Mouse (Mus musculus) adrenal gland, postnatal 10 days (tissue): ENCODE data around the gene Rnf4. TPM values are rescaled to one million over a fixed set of nuclear protein-coding genes. Genes with fewer than 3 reads are reported as not detected.

Experiments used
- DNase-seq: peaks from one replicate; pipeline ENCODE4 v3.0.0; 2021; ENCODE audit warnings: mixed read lengths
- long read RNA-seq, 2 experiments: library from polyadenylated mRNA; stranded (forward); transcript quantifications; one replicate each; pipeline ENCODE4 v2.0.0; 2021
- total RNA-seq, 2 experiments: library from RNA; stranded (reverse); gene quantifications; 2 replicates each; pipeline ENCODE4 v1.2.3; 2021

Gene Rnf4
- 100 to 1,000 TPM; 102 to 109 TPM for total RNA-seq
- long read RNA-seq, experiment 1, full-length matches to known transcripts = 19 of 21 reads
- long read RNA-seq, experiment 1, partial matches to known transcripts = 0 of 21 reads
- long read RNA-seq, experiment 1, other reads (novel, unspliced or antisense) = 2 of 21 reads
- long read RNA-seq, experiment 2, full-length matches to known transcripts = 5 of 8 reads
- long read RNA-seq, experiment 2, partial matches to known transcripts = 1 of 8 reads
- long read RNA-seq, experiment 2, other reads (novel, unspliced or antisense) = 2 of 8 reads

DNA sequence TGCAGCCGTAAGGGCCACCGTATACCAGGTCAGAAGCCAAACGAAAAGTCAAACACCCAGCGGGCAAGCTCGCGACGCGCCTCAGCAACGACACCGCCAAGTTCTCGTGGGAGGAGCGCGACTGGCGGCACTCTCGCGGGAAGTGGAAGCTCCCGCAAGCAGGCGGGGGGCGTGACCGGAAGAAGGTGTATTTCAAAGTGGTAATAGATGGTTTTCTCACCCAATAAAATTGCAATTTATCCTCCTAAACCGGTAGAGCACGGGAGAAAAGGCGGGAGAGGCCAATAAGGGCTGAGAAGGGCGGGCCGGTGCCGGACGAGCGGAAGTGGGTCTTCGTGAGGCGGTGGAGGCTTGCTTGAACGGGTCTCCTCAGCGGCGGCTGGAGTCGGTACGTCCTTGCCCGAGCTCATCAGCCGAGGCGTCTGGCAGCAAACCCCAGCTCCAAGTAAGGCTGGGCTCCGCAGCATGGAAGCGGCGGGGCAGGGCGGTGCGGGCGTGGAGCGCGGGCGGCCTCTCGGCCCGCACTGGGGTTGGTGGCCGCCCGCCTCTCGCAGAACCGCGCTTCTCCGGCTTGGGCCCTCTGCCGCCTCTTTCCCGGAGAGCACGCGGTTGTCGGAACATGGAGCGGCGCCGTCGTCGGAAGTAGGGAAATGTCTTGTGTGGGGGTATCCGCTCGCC lies at the start of gene Rnf4:
TSS of gene Rnf4 (plus strand) at position 193 of the 678 bp plus-strand sequence.
- DNase-seq = peak; percentile 98

- DNase-seq = no peak
These were observed 49.6 kb upstream of the Rnf4 start for GRCm38 (mm10) chr5:34286516-34286915.

GRCm38 (mm10) chr5:34287001-34287837 lies 48.9 kb upstream of the Rnf4 start:
- peak; percentile 24 for DNase-seq

- DNase-seq = peak; percentile 8
These were observed 48.3 kb upstream of the Rnf4 start for GRCm38 (mm10) chr5:34287838-34288145.

DNA sequence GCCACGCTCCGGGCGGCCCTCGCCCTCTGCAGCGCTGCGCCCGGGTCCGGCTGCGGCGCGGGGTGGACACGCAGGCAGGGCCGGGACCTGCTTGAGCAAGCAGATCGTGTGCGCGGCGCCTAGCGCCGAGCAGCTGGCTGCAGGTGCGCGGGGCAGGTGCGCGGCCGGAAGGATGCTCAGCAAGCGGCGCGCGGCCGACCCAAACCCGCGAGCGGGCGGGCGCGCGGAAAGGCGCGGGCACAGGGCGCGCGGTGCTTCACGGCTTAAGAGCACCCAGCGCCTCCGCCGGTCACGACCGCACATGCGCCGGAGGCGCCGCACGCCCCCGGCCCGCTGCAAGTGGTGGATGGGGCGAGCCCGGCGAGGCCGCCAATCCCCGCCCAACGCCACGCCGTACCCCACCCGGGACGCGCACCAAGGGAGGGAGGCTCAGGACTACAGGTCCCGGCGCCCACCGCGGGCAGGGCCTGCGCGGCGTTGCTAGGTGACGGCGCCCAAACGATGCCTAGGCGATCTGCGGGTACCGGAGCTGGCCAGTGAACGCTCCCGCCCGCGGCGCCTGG lies 47.9 kb upstream of the Rnf4 start, which contains the start of the genes Zfyve28 and Cfap99:
TSS of gene Zfyve28 (minus strand) at position 296 of the 563 bp plus-strand sequence.
TSS of gene Cfap99 (plus strand) at position 447 of the 563 bp plus-strand sequence.
- DNase-seq = peak; percentile 78

GRCm38 (mm10) chr5:34289286-34289685 lies 46.8 kb upstream of the Rnf4 start:
- DNase-seq = no peak

- no peak for DNase-seq
These were observed 42.7 kb upstream of the Rnf4 start for GRCm38 (mm10) chr5:34293363-34293762.

DNA sequence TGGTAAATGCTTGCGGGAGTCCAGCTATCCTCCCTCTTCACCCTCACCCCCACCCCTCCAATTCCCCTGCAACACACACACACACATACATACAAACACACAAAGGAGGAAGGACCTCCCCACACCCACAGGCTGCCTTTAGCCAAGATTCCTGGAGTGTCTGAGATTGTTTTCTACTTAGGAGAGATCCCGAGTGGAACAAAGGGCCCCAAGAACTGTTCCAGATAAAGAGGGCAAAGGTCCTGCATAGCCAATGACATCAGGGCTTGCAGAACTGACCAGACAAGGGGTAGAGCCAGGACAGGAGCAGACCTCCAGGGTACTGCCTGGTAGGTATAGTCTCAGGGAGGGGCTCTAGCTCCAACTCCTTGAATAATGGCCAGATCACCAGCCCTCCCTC lies 41.4 kb upstream of the Rnf4 start:
- DNase-seq = peak; percentile 25

GRCm38 (mm10) chr5:34295141-34295540 lies 40.9 kb upstream of the Rnf4 start:
- peak; percentile 63 for DNase-seq

DNA sequence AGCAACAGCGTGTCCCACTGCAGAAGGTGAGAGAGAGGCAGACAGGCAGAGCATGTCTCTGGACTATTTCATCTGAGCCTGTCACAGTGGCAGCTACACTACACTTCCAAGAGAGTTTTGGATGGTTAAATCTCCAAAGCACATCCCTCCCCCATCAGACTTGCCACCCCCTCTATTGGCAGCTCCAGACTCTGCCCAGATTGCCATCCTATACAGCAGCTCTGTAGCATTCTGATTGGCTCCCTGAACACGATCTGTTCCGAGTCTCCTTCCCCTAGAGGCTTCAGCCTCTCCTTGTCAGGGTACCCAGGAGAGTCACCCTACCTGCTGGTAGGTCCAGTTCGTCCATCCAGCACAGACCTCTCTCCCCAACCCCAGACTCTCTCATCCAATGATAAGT lies 38.0 kb upstream of the Rnf4 start:
- DNase-seq = no peak

DNA sequence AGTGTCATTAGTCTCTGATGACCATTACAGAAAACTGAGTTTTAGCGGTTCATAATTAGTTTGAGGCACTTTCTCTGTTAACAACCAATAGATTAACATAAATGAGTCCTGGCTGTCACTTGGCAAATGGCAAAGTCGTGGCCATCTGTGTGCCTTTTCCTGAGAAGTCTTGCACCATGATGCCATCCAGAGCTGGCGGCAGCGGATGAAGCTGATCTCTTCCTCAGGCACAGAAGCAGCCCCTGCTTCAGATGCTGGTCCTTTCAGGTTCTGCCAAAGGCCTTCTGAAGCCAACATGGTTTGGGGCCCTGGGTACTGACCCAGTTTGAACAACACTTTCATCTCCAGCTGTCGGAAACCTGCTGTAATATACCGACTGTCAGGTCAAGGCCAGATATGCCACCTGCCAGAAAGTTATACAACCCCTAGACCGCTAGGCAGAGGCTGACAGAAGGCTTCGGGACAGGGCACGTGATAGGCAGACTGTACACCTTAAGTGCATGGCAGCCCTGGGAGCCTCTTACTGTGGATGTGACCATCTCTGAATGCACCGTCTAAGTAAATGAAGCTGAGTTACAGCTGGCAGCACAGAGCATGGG lies 37.1 kb upstream of the Rnf4 start:
- no peak for DNase-seq

- DNase-seq = no peak
These were observed 33.7 kb upstream of the Rnf4 start for GRCm38 (mm10) chr5:34302377-34302776.

DNA sequence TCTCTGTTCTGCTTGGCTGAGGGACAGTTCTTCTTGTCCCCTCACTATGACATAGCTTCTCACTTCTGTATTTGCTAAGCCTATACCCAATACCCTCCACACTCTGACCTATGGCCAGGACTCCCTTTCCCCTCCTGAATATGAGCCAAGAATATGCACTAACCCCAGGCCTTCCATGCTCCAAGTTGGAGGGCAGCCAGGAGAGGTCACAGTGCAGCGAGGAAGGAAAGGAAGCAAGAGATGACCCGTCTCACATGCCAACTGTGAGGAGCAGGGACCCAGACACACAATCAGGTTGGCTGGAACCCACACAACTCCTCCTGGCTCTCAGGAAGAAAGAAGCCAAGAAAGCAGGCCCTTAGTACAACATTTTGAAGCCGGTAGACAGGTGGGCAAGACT lies 27.1 kb upstream of the Rnf4 start:
- no peak for DNase-seq

DNA sequence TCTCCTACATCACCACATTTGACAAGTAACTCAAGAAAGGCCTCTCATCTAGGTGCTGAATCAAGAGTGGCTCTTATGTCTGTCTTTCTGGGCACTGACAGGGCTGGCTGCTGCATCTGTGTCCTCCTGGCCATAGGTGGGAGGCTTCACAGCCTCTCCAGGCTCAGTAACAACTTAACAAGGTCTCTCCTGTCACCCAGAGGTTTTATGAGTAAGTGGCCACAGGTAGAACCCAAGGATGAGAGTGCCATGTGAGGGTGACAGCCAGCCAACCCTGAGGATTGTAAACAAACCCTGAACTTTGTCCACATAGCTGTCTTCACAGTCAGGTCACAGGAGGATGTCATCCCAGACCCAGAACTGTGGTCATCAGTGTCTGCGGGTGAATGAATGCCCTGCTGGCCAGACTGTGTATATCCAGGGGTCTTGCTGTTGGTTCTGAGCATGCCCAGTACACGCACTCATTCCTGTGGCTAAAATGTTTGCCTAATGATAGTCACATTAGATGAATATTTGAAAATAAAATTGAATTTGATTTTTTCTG lies 16.5 kb upstream of the Rnf4 start:
- no peak for DNase-seq

GRCm38 (mm10) chr5:34321236-34321635 lies 14.9 kb upstream of the Rnf4 start:
- DNase-seq = no peak

DNA sequence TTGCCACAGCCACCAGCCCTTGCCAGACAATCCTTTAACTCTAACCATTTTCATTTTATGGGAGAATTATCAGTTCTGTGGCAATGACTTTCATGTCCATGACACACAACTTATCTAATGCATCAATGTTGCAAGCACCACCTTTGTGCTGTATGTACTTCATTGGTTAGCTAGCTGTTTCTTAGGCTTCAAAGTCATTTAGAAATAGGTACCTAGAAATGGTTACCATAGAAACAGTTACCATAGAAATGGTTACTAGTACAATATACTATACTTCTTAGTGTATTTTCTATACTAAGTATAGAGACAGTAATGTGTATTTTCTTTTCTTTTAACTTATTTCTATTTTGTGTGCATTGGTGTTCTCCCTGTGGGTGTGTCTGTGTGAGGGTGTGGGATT lies 10.8 kb upstream of the Rnf4 start:
- no peak for DNase-seq

GRCm38 (mm10) chr5:34326249-34326691 lies 9.8 kb upstream of the Rnf4 start:
- no peak for DNase-seq

DNA sequence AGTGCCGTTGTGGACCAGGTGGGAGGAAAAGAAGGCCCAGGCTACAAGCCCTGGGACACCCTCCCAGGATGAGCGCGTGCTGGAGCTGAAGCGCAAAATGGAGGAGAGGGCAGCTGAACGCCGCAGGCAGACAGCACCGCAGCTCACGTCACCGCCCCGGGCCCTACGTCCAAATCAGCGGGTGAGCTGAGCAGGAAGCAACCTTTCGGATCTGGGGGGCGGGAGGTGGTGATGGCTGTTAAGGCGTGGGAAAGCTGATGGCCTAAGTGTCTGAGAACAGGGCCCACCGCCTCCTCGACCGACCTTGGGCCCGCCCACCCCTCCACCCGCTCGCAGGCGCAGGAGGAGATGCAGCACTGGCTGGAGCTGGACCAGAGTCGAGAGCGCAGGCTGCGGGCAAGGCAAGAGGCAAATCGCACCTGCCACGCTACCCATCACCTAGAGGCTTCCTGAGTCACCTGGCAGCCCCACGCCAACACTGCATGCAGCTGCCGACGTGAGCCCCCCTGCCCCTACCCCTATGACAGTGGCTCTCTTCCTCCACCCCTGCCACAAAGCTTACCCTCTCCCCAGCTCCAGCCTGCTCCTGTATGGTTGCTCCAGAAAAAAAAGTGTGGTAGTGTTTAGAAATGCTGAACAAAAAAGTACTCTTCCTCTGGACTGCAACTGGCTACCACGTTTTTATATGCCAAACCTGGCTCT lies 9.1 kb upstream of the Rnf4 start:
- DNase-seq = peak; percentile 27

DNA sequence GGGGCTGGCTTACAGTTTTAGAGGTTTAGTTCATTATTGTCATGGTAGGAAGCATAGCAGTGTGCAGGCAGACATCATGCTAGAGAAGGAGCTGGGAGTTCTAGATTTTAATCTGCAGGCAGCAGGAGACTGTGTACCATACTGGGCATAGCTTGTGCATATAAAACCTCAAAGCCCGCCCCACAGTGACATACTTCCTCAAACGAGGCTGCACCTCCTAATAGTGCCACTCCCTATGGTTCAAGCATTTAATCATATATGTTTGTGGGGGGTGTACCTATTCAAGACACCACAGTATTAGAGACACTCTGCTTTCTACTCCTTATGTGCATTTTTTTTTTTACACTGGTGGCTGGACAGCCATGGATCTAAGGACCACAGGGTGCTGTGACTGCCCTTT lies 6.0 kb upstream of the Rnf4 start:
- DNase-seq = no peak

GRCm38 (mm10) chr5:34334081-34334480 lies 2.0 kb upstream of the Rnf4 start:
- DNase-seq = no peak

GRCm38 (mm10) chr5:34335539-34336096 lies 471 bp upstream of the Rnf4 start:
- DNase-seq = no peak
